13 mouse cellular contexts compared by ENCODE assay signal in genomic region chr7:28605951-28606350, GRCm38 (mm10). TPM values are rescaled to one million over a fixed set of nuclear protein-coding genes. Genes with fewer than 3 reads are reported as not detected.
"Had no signal": no experiment of that assay in that cellular context is flagged by ENCODE, and none has a peak within 500 bp of the region (broad histone marks: within the 10 kb centered on the region; RNA-seq: fewer than 3 reads in every experiment).

No protein-coding gene starts in this region.

- DNase-seq: kidney, postnatal 25 days; lung, postnatal 14 days; right cerebral cortex, postnatal 25 days; thymus, postnatal 36 days had no signal

- H3K27ac ChIP-seq: left cerebral cortex, adult 2 months; limb, embryonic 15.5 days; liver, embryonic 12.5 days; lung, embryonic 15.5 days; macrophage; midbrain, embryonic 15.5 days; neural tube, embryonic 12.5 days had no signal

- H3K4me3 ChIP-seq: left cerebral cortex, adult 2 months; limb, embryonic 15.5 days; liver, embryonic 12.5 days; lung, embryonic 15.5 days; megakaryocyte, embryonic 14.5 days; midbrain, embryonic 15.5 days; neural tube, embryonic 12.5 days had no signal

RNA-seq across cellular contexts. Expression of gene Acp7, which starts 25.2 kb away (rescaled TPM):
- total RNA-seq: monocyte, adult 5-6 weeks had no signal

RNA-seq across cellular contexts. Expression of gene Nccrp1, which starts 58.9 kb away (rescaled TPM):
- total RNA-seq: monocyte, adult 5-6 weeks had no signal
